Comparison of ENCODE assay signal across 38 mouse cellular contexts in the genomic region with DNA sequence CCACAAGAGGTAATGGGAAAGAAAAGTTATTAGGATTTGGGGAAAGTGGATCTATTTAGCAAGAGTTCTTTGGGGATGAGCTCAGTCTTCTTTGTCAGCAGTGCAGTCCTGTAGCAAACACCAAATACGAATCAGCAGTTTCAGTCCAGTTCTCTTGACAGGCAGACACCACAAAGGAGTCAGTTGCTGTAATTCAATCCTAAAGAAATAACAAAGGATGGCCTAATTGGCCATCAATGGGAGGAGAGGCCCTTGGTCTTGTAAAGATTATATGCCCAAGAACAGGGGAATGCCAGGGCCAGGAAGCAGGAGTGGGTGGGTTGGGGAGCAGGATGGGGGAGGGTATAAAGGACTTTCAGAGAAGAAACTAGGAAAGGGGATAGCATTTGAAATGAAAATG. TPM values are rescaled to one million over a fixed set of nuclear protein-coding genes. Genes with fewer than 3 reads are reported as not detected.
"Had no signal": no experiment of that assay in that cellular context is flagged by ENCODE, and none has a peak within 500 bp of the region (broad histone marks: within the 10 kb centered on the region; RNA-seq: fewer than 3 reads in every experiment).

No protein-coding gene starts in this region.

- H3K4me3 ChIP-seq: limb, embryonic 10.5 days; limb, embryonic 12.5 days; limb, embryonic 13.5 days; limb, embryonic 15.5 days; liver, embryonic 12.5 days; liver, embryonic 13.5 days; liver, embryonic 15.5 days; lung, embryonic 15.5 days; megakaryocyte, embryonic 14.5 days; midbrain, embryonic 10.5 days; midbrain, embryonic 12.5 days; midbrain, embryonic 13.5 days; midbrain, embryonic 15.5 days; myocyte; neural tube, embryonic 12.5 days; neural tube, embryonic 13.5 days had no signal

- DNase-seq: left cerebral cortex, postnatal 4 days; liver; liver, embryonic 13.5 days; liver, postnatal 0 days; lung, adult 18-20 months; lung, adult 2 months; lung, embryonic 14.5 days; lung, postnatal 10 days; lung, postnatal 14 days; lung, postnatal 36 days; lung, postnatal 4 days; midbrain, embryonic 14.5 days had no signal

- H3K27me3 ChIP-seq: limb, embryonic 12.5 days; limb, embryonic 13.5 days; limb, embryonic 15.5 days; liver, embryonic 12.5 days; liver, embryonic 13.5 days; liver, embryonic 15.5 days; lung, embryonic 15.5 days; megakaryocyte, embryonic 14.5 days; midbrain, embryonic 12.5 days; midbrain, embryonic 13.5 days; midbrain, embryonic 15.5 days; neural tube, embryonic 12.5 days; neural tube, embryonic 13.5 days had no signal

- H3K36me3 ChIP-seq: limb, embryonic 10.5 days; limb, embryonic 12.5 days; limb, embryonic 13.5 days; limb, embryonic 15.5 days; liver, embryonic 12.5 days; liver, embryonic 13.5 days; liver, embryonic 15.5 days; lung, embryonic 15.5 days; midbrain, embryonic 10.5 days; midbrain, embryonic 12.5 days; midbrain, embryonic 13.5 days; midbrain, embryonic 15.5 days; neural tube, embryonic 12.5 days; neural tube, embryonic 13.5 days had no signal

- H3K9ac ChIP-seq: limb, embryonic 12.5 days; limb, embryonic 13.5 days; limb, embryonic 15.5 days; liver, embryonic 12.5 days; liver, embryonic 13.5 days; liver, embryonic 14.5 days; liver, embryonic 15.5 days; liver, postnatal 0 days; lung, embryonic 14.5 days; lung, embryonic 15.5 days; midbrain, embryonic 12.5 days; midbrain, embryonic 13.5 days; midbrain, embryonic 15.5 days; neural tube, embryonic 12.5 days; neural tube, embryonic 13.5 days had no signal

- H3K4me2 ChIP-seq: limb, embryonic 12.5 days; limb, embryonic 13.5 days; limb, embryonic 15.5 days; liver, embryonic 11.5 days; liver, embryonic 12.5 days; liver, embryonic 13.5 days; liver, embryonic 15.5 days; lung, embryonic 14.5 days; lung, embryonic 15.5 days; midbrain, embryonic 11.5 days; midbrain, embryonic 12.5 days; midbrain, embryonic 13.5 days; midbrain, embryonic 15.5 days; neural tube, embryonic 12.5 days; neural tube, embryonic 13.5 days had no signal

- H3K4me1 ChIP-seq: limb, embryonic 10.5 days; limb, embryonic 12.5 days; limb, embryonic 13.5 days; limb, embryonic 15.5 days; liver, embryonic 12.5 days; liver, embryonic 13.5 days; liver, embryonic 15.5 days; lung, embryonic 15.5 days; megakaryocyte, embryonic 14.5 days; midbrain, embryonic 10.5 days; midbrain, embryonic 12.5 days; midbrain, embryonic 13.5 days; midbrain, embryonic 15.5 days; neural tube, embryonic 12.5 days; neural tube, embryonic 13.5 days had no signal

- H3K9me3 ChIP-seq: limb, embryonic 10.5 days; limb, embryonic 12.5 days; limb, embryonic 13.5 days; limb, embryonic 15.5 days; liver, embryonic 12.5 days; liver, embryonic 13.5 days; liver, embryonic 15.5 days; lung, embryonic 15.5 days; megakaryocyte, embryonic 14.5 days; midbrain, embryonic 10.5 days; midbrain, embryonic 12.5 days; midbrain, embryonic 13.5 days; midbrain, embryonic 15.5 days; neural tube, embryonic 12.5 days; neural tube, embryonic 13.5 days had no signal

- H3K27ac ChIP-seq: limb, embryonic 10.5 days; limb, embryonic 12.5 days; limb, embryonic 13.5 days; limb, embryonic 15.5 days; liver, embryonic 12.5 days; liver, embryonic 13.5 days; liver, embryonic 14.5 days; liver, embryonic 15.5 days; lung, embryonic 15.5 days; macrophage; midbrain, embryonic 10.5 days; midbrain, embryonic 12.5 days; midbrain, embryonic 13.5 days; midbrain, embryonic 15.5 days; neural tube, embryonic 12.5 days; neural tube, embryonic 13.5 days had no signal

- ATAC-seq: liver, embryonic 12.5 days; liver, postnatal 0 days; lung, postnatal 0 days; midbrain, embryonic 13.5 days; midbrain, embryonic 15.5 days; midbrain, embryonic 16.5 days had no signal

RNA-seq across cellular contexts. Expression of a gene that starts 33.5 kb away (rescaled TPM):
- total RNA-seq: liver, adult 2 months; megakaryocyte progenitor cell, adult 5-6 weeks; megakaryocyte, adult 5-6 weeks; megakaryocyte-erythroid progenitor cell, adult 5-6 weeks; monocyte, adult 5-6 weeks had no signal
- polyA plus RNA-seq: liver, adult 2 months; lung, adult 2 months; lung, postnatal 0 days; macrophage; myocyte had no signal
